Mouse (Mus musculus): ENCODE results near the gene Parvg. TPM values are rescaled to one million over a fixed set of nuclear protein-coding genes. Genes with fewer than 3 reads are reported as not detected.
"Not testable (repeated sequence)": the region's sequence is repeated elsewhere in the genome, so short reads cannot be mapped to it uniquely, and the experiment has no call there.

Gene Parvg
- total and polyA plus RNA-seq, 2 experiments from 2014 or later = 0.11 to 0.68 TPM

- no peak overlapping the region for H3K9ac ChIP-seq (replicated peaks; ENCODE audit: low read depth, low read length)
- no peak overlapping the region for H3K27ac ChIP-seq (ENCODE audit: low read depth)
- DNase-seq (ENCODE audit: low spot score) (no peak), ATAC-seq (ENCODE audit: insufficient read depth, low read depth) (no peak)
- 70% methylated on average over 11 of the region's 11 CpGs for WGBS
- no peak for TF ChIP-seq CTCF (IDR thresholded peaks at IDR 0.05; ENCODE audit: low read depth)
- TF ChIP-seq EP300 (IDR thresholded peaks at IDR 0.05; ENCODE audit: low read depth) = no peak
- H3K4me2 ChIP-seq (ENCODE audit: low read depth, low read length) = no peak overlapping the region
- no peaks in the 10 kb centered on the region for H3K9me3 ChIP-seq (replicated peaks; ENCODE audit: control insufficient read depth, low read length)
- no peaks in the 10 kb centered on the region for H3K4me1 ChIP-seq (ENCODE audit: control insufficient read depth, insufficient read depth)
- H3K4me3 ChIP-seq (ENCODE audit: low read depth, low read length) = no peak overlapping the region
- H3K27me3 ChIP-seq (ENCODE audit: control insufficient read depth, insufficient read depth, low read length) = no peaks in the 10 kb centered on the region
- H3K36me3 ChIP-seq (replicated peaks; ENCODE audit: control insufficient read depth, insufficient read depth, low read length) = peaks cover 39% of the 10 kb centered on the region
Observed at GRCm38 (mm10) chr15:84280712-84281347, 43.0 kb upstream of the Parvg start.

GRCm38 (mm10) chr15:84282206-84283085 is 41.4 kb upstream of the Parvg start:
- no peak overlapping the region for H3K9ac ChIP-seq (replicated peaks; ENCODE audit: low read depth, low read length)
- 78% methylated on average over 20 of the region's 20 CpGs for WGBS
- peaks cover 39% of the 10 kb centered on the region for H3K36me3 ChIP-seq (replicated peaks; ENCODE audit: control insufficient read depth, insufficient read depth, low read length)
- no peaks in the 10 kb centered on the region for H3K9me3 ChIP-seq (replicated peaks; ENCODE audit: control insufficient read depth, low read length)
- H3K4me3 ChIP-seq (ENCODE audit: low read depth, low read length) = no peak overlapping the region
- no peak for ATAC-seq (ENCODE audit: insufficient read depth, low read depth)
- no peak for DNase-seq (ENCODE audit: low spot score)
- no peak overlapping the region for H3K4me2 ChIP-seq (ENCODE audit: low read depth, low read length)
- H3K27me3 ChIP-seq (ENCODE audit: control insufficient read depth, insufficient read depth, low read length) = no peaks in the 10 kb centered on the region
- no peak overlapping the region for H3K27ac ChIP-seq (ENCODE audit: low read depth)
- H3K4me1 ChIP-seq (ENCODE audit: control insufficient read depth, insufficient read depth) = no peaks in the 10 kb centered on the region
- no peak for TF ChIP-seq EP300 (IDR thresholded peaks at IDR 0.05; ENCODE audit: low read depth)

DNA sequence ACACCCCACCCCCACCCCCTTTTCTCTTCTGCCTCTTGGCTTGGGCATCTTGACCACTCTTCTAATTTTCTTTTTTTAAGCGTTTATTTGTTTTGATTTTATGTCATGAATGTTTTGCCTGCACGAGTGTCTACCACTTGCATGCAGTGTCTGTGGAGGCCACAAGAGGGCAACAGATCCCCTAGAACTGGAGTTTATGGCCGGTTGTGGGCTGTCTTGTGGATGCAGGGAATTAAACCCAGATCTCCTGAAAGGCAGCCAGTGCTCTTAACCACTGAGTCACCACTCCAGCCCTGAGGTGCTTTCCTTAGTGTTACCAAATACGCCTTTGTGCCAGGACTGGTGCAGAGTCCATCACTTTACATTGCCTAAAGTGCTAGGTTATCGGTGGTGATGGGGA is 39.8 kb upstream of the Parvg start:
- DNase-seq (ENCODE audit: low spot score) = no peak
- ATAC-seq (ENCODE audit: insufficient read depth, low read depth) = no peak
- peaks cover 42% of the 10 kb centered on the region for H3K36me3 ChIP-seq (replicated peaks; ENCODE audit: control insufficient read depth, insufficient read depth, low read length)

GRCm38 (mm10) chr15:84285453-84285852 is 38.4 kb upstream of the Parvg start:
- WGBS = 86% methylated on average over 7 of the region's 7 CpGs
- H3K4me2 ChIP-seq (ENCODE audit: low read depth, low read length) = no peak overlapping the region
- no peak overlapping the region for H3K27ac ChIP-seq (ENCODE audit: low read depth)
- H3K36me3 ChIP-seq (replicated peaks; ENCODE audit: control insufficient read depth, insufficient read depth, low read length) = peaks cover 41% of the 10 kb centered on the region
- DNase-seq (ENCODE audit: low spot score) (no peak), ATAC-seq (ENCODE audit: insufficient read depth, low read depth) (no peak)
- H3K4me3 ChIP-seq (ENCODE audit: low read depth, low read length) = no peak overlapping the region
- H3K9ac ChIP-seq (replicated peaks; ENCODE audit: low read depth, low read length) = no peak overlapping the region
- no peaks in the 10 kb centered on the region for H3K9me3 ChIP-seq (replicated peaks; ENCODE audit: control insufficient read depth, low read length)
- H3K4me1 ChIP-seq (ENCODE audit: control insufficient read depth, insufficient read depth) = no peaks in the 10 kb centered on the region
- TF ChIP-seq CTCF (IDR thresholded peaks at IDR 0.05; ENCODE audit: low read depth) (no peak), EP300 (IDR thresholded peaks at IDR 0.05; ENCODE audit: low read depth) (no peak)
- H3K27me3 ChIP-seq (ENCODE audit: control insufficient read depth, insufficient read depth, low read length) = no peaks in the 10 kb centered on the region

More for the DNA sequence above, 39.8 kb upstream of the Parvg start:
- H3K9me3 ChIP-seq (replicated peaks; ENCODE audit: control insufficient read depth, low read length) = no peaks in the 10 kb centered on the region
- no peaks in the 10 kb centered on the region for H3K27me3 ChIP-seq (ENCODE audit: control insufficient read depth, insufficient read depth, low read length)
- TF ChIP-seq EP300 (IDR thresholded peaks at IDR 0.05; ENCODE audit: low read depth) = no peak
- TF ChIP-seq CTCF (IDR thresholded peaks at IDR 0.05; ENCODE audit: low read depth) = peak; percentile 65
- H3K9ac ChIP-seq (replicated peaks; ENCODE audit: low read depth, low read length) = no peak overlapping the region
- 72% methylated on average over 5 of the region's 5 CpGs for WGBS
- no peak overlapping the region for H3K4me2 ChIP-seq (ENCODE audit: low read depth, low read length)
- H3K4me3 ChIP-seq (ENCODE audit: low read depth, low read length) = no peak overlapping the region
- H3K27ac ChIP-seq (ENCODE audit: low read depth) = no peak overlapping the region
- H3K4me1 ChIP-seq (ENCODE audit: control insufficient read depth, insufficient read depth) = no peaks in the 10 kb centered on the region

DNA sequence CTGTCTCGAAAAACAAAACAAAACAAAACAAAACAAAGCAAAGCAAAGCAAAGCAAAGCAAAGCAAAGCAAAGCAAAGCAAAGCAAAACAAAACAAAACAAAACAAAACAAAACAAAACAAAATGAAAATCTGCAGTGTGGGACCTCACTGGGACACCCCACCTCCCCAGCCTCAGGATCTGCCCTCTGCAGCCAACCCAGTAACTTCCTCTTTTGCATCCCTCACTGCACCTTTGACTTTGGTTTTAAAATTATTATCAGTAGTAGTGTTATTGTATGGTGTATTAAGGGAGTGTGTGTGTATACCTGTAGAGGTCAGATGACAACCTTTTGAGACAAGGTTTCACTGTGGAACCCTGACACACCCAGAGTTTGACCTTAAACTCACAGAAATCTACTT is 34.9 kb upstream of the Parvg start:
- not testable (repeated sequence) for DNase-seq (ENCODE audit: low spot score); H3K4me2 ChIP-seq (ENCODE audit: low read depth, low read length); ATAC-seq (ENCODE audit: insufficient read depth, low read depth); H3K9me3 ChIP-seq (replicated peaks; ENCODE audit: control insufficient read depth, low read length); H3K27me3 ChIP-seq (ENCODE audit: control insufficient read depth, insufficient read depth, low read length); H3K4me1 ChIP-seq (ENCODE audit: control insufficient read depth, insufficient read depth); H3K4me3 ChIP-seq (ENCODE audit: low read depth, low read length); H3K9ac ChIP-seq (replicated peaks; ENCODE audit: low read depth, low read length); H3K27ac ChIP-seq (ENCODE audit: low read depth)
- H3K36me3 ChIP-seq (replicated peaks; ENCODE audit: control insufficient read depth, insufficient read depth, low read length) = peaks cover 54% of the 10 kb centered on the region
- 91% methylated on average over 1 of the region's 1 CpGs for WGBS
